Mouse (Mus musculus) embryonic fibroblast, embryonic 13.5 days (primary cell): ENCODE measurements around the gene Pgam2. TPM values are rescaled to one million over a fixed set of nuclear protein-coding genes. Genes with fewer than 3 reads are reported as not detected.

Experiments
- H3K27ac ChIP-seq: 2 replicates; pipeline ENCODE4 v1.5.1; 2012; ENCODE audit warnings: low read length, control low read depth, inconsistent platforms; ENCODE audit not compliant: insufficient read depth
- H3K4me1 ChIP-seq: 2 replicates; pipeline ENCODE4 v1.6.1; 2011; ENCODE audit warnings: low read length; ENCODE audit not compliant: control insufficient read depth, insufficient read depth
- H3K4me3 ChIP-seq: 2 replicates; pipeline ENCODE4 v1.5.1; 2011; ENCODE audit warnings: mild to moderate bottlenecking, control low read depth, low read length; ENCODE audit not compliant: insufficient read depth
- CTCF ChIP-seq: IDR thresholded peaks from 2 replicates; pipeline ENCODE4 v1.5.1; 2011; ENCODE audit warnings: mild to moderate bottlenecking, control low read depth, low read length, moderate library complexity, borderline replicate concordance; ENCODE audit not compliant: insufficient read depth
- POLR2A ChIP-seq: IDR thresholded peaks from 2 replicates; pipeline ENCODE4 v1.6.1; 2011; ENCODE audit warnings: low read depth, mild to moderate bottlenecking, control low read depth, low read length, moderate library complexity
- polyA plus RNA-seq: library from polyadenylated mRNA; stranded (reverse); fragments of >200 nt; gene quantifications from 2 replicates; pipeline ENCODE4 v1.2.4, GENCODE M21; 2011; ENCODE audit warnings: low read depth; ENCODE audit not compliant: missing spikeins, insufficient read length

The Pgam2 gene
- polyA plus RNA-seq, 1 experiment: not detected

- H3K4me3 ChIP-seq: no peak overlapping the region
- no peak overlapping the region for H3K27ac ChIP-seq
- no peak for TF ChIP-seq POLR2A
- no peak for TF ChIP-seq CTCF
- H3K4me1 ChIP-seq: no peaks in the 10 kb centered on the region
Observed at GRCm38 (mm10) chr11:5780035-5780499, 23.5 kb downstream of the Pgam2 start.

DNA sequence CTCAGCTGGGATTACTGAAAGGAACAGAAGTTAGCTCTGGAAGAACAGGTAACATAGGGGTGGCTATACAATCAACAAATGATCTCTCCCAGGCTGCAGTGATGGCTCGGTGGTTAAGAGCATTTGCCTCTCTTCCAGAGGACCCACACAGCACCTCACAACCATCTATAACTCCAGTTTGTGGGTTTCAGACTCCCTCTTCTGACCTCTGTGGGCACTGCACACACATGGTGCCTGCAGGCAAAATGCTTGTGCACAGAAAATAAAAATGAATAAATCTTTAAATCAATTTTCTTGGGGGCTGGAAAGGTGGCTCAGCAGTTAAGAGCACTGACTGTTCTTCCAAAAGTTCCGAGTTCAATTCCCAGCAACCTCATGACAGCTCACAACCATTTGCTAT is 25.1 kb downstream of the Pgam2 start:
- no peak overlapping the region for H3K27ac ChIP-seq
- no peak overlapping the region for H3K4me3 ChIP-seq
- no peak for TF ChIP-seq CTCF
- no peak for TF ChIP-seq POLR2A
- H3K4me1 ChIP-seq: no peaks in the 10 kb centered on the region

DNA sequence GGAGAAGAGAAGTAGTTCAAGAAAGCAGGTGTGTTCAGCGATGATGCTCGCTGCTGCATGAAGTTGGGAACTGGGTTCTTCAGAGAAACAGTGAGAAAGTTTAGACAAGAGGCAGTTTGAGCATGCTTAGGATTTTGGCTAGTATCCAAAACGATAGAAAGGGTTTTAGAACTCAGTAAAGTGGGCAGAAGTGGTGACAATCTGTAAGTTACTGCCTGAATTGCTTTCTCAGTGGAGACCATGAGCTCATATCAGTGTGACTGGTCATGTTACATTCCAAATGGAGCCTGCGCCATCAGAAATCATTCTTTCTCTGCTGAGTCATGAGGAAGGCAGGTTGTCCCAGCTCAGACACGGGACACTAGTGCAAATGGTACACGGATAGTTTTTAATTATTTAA is 37.5 kb downstream of the Pgam2 start:
- Histone ChIP-seq H3K4me3 (no peak overlapping the region), H3K4me1 (peaks cover 3% of the 10 kb centered on the region), H3K27ac (no peak overlapping the region)
- no peak for TF ChIP-seq CTCF
- TF ChIP-seq POLR2A: no peak

- H3K27ac ChIP-seq: no peak overlapping the region; the same call in 1 of the 2 replicates
- TF ChIP-seq CTCF: no peak
- no peak for TF ChIP-seq POLR2A
- peaks cover 3% of the 10 kb centered on the region for H3K4me1 ChIP-seq
- H3K4me3 ChIP-seq: peak overlapping the region; percentile 3
Observed at GRCm38 (mm10) chr11:5762633-5762982, 40.9 kb downstream of the Pgam2 start.

DNA sequence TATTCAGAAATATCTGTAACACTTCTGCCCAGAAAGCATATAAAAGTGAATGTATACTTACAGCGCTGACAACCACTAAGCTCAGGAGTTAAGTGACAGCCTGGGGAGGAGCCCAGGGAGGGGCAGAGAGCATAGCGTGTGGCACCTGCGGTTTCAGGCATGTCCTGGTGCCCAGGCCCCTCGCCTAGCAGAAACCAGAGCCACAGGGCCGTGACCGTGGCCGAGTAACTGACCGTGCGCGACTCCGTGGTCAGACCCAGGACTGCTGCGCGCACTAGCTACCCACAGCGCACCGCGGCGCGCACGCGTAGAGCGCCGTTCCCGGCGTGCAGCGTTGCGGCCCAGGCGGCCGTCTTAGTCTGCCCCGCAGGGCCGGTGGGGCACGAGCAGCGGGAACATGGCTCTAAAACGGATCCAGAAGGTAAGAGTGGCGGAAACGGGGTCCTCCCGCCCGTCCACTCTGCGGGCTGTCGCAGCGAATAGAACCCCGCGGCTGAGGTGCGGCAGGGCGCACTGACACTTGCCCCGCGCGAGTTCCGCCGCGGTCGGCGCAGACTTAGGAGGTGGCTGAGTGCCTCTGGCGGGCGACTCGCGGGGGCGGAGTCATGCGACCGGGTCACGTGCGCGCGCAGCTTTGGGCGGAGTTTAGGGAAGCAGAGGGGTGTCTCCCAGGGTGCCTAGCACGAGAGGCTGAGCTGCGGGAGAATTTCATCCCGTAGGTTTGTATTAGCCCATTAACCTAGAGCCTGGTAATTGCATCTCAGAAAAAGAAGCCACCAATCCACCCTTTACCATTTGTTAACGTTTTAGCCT is 41.5 kb downstream of the Pgam2 start, which contains the start of gene Urgcp:
TSS of gene Urgcp (minus strand) at position 557 of the 813 bp plus-strand sequence.
- Histone ChIP-seq H3K4me3 (peak within 1 kb of the TSS; percentile 92), H3K4me1 (peaks cover 3% of the 10 kb centered on the region), H3K27ac (peak within 1 kb of the TSS; percentile 83)
- TF ChIP-seq POLR2A: peak; percentile 84
- TF ChIP-seq CTCF: no peak

DNA sequence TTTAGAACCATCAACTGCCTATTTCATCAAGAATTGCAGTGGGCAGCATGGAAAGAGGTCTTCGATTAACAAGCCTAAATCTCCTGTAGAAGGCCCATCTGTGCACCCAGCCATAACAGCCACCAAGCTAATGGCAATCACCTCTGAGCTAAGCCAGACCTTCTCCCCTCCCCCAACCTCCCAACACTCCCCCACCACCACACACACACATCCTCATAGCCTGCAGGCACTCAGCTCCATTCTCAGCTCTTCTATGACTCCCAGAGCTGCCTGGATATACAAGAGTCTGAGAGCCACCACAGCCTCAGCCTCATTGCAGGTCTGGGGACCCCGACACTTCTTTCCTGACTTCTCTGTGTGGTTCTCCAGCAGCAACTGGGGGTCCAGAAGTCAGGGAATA is 49.8 kb downstream of the Pgam2 start:
- TF ChIP-seq POLR2A: no peak
- TF ChIP-seq CTCF: no peak
- no peaks in the 10 kb centered on the region for H3K4me1 ChIP-seq
- H3K27ac ChIP-seq: no peak overlapping the region
- no peak overlapping the region for H3K4me3 ChIP-seq

Other genes starting within 250 kb of the Pgam2 start
- not detected in 2 replicates for gene Ankrd36, start 234.0 kb downstream of the Pgam2 start, polyA plus RNA-seq
- gene Mrps24, start 88.1 kb downstream of the Pgam2 start, polyA plus RNA-seq: 40.2 and 41.9 TPM in 2 replicates
- 18.5 and 19.7 TPM in 2 replicates for gene Urgcp, start 41.4 kb downstream of the Pgam2 start, polyA plus RNA-seq
- 46.0 and 48.4 TPM in 2 replicates for gene Dbnl, start 15.2 kb downstream of the Pgam2 start, polyA plus RNA-seq
- gene Polm, start 34.3 kb upstream of the Pgam2 start, polyA plus RNA-seq: 9.9 and 13.0 TPM in 2 replicates
- 372 and 444 TPM in 2 replicates for gene Aebp1, start 58.2 kb upstream of the Pgam2 start, polyA plus RNA-seq
- gene Pold2, start 74.6 kb upstream of the Pgam2 start, polyA plus RNA-seq: 23.2 and 31.7 TPM in 2 replicates
- gene Myl7, start 95.0 kb upstream of the Pgam2 start, polyA plus RNA-seq: not detected in 2 replicates
- 0.30 TPM in 1 of 2 replicates, not detected in the other for gene Gck, start 146.3 kb upstream of the Pgam2 start, polyA plus RNA-seq
- gene Ykt6, start 152.0 kb upstream of the Pgam2 start, polyA plus RNA-seq: 105 and 114 TPM in 2 replicates